Mouse (Mus musculus) CH12.LX (cell line): ENCODE data around the gene Pank2.

Source experiments
- BHLHE40 ChIP-seq: IDR thresholded peaks from 2 replicates; pipeline ENCODE4 v1.6.1; 2011; ENCODE audit warnings: mild to moderate bottlenecking, low read depth, low read length, improper control_type of control experiment
- CHD2 ChIP-seq: IDR thresholded peaks from 2 replicates; pipeline ENCODE4 v1.6.1; 2011; ENCODE audit warnings: low read length, improper control_type of control experiment
- CTCF ChIP-seq, 2 experiments: IDR thresholded peaks in 1 of 2; conservative IDR thresholded peaks in 1 of 2; 2 replicates each; pipeline ENCODE4 v1.5.1; 2011 to 2012; ENCODE audit warnings: low read depth in 2 of 2, low read length in 2 of 2, improper control_type of control experiment in 1 of 2, inconsistent platforms in 1 of 2, mild to moderate bottlenecking in 1 of 2, moderate library complexity in 1 of 2
- ELF1 ChIP-seq: IDR thresholded peaks from 2 replicates; pipeline ENCODE4 v1.6.1; 2014; ENCODE audit warnings: low read depth, mild to moderate bottlenecking, inconsistent platforms, low read length, improper control_type of control experiment
- EP300 ChIP-seq: IDR thresholded peaks from 2 replicates; pipeline ENCODE4 v1.6.1; 2011; ENCODE audit warnings: low read length, improper control_type of control experiment
- NELFE ChIP-seq: IDR thresholded peaks from 2 replicates; pipeline ENCODE4 v1.6.1; 2011; ENCODE audit warnings: low read depth, low read length, improper control_type of control experiment
- POLR2A ChIP-seq: IDR thresholded peaks from 2 replicates; pipeline ENCODE4 v1.6.1; 2011; ENCODE audit warnings: low read depth, mild to moderate bottlenecking, improper control_type of control experiment, low read length
- RCOR1 ChIP-seq: conservative IDR thresholded peaks from 2 replicates; pipeline ENCODE4 v1.6.1; 2012; ENCODE audit warnings: low read depth, mild to moderate bottlenecking, inconsistent platforms, low read length, improper control_type of control experiment
- TCF12 ChIP-seq: IDR thresholded peaks from 2 replicates; pipeline ENCODE4 v1.6.1; 2014; ENCODE audit warnings: low read depth, mild to moderate bottlenecking, inconsistent platforms, low read length, improper control_type of control experiment
- UBTF ChIP-seq: IDR thresholded peaks from 2 replicates; pipeline ENCODE4 v1.6.1; 2012; ENCODE audit warnings: low read depth, mild to moderate bottlenecking, inconsistent platforms, low read length, improper control_type of control experiment, moderate library complexity
- ZKSCAN1 ChIP-seq: IDR thresholded peaks from 2 replicates; pipeline ENCODE4 v1.6.1; 2012; ENCODE audit warnings: low read depth, inconsistent platforms, low read length, improper control_type of control experiment, borderline replicate concordance

- TF ChIP-seq CTCF (conservative IDR thresholded peaks at IDR 0.05 in 1 of 2, IDR thresholded peaks at IDR 0.05 in 1 of 2; ENCODE audit: low read depth in 2 of 2, low read length in 2 of 2) (no peak), NELFE (no peak), CHD2 (no peak), TCF12 (no peak), EP300 (no peak), RCOR1 (no peak), POLR2A (no peak), ZKSCAN1 (no peak), ELF1 (no peak), BHLHE40 (no peak), UBTF (no peak)
Measured at GRCm38 (mm10) chr2:131215941-131216858, 46.1 kb upstream of the Pank2 start.
